8 mouse cellular contexts compared by ENCODE assay signal in the genomic region with DNA sequence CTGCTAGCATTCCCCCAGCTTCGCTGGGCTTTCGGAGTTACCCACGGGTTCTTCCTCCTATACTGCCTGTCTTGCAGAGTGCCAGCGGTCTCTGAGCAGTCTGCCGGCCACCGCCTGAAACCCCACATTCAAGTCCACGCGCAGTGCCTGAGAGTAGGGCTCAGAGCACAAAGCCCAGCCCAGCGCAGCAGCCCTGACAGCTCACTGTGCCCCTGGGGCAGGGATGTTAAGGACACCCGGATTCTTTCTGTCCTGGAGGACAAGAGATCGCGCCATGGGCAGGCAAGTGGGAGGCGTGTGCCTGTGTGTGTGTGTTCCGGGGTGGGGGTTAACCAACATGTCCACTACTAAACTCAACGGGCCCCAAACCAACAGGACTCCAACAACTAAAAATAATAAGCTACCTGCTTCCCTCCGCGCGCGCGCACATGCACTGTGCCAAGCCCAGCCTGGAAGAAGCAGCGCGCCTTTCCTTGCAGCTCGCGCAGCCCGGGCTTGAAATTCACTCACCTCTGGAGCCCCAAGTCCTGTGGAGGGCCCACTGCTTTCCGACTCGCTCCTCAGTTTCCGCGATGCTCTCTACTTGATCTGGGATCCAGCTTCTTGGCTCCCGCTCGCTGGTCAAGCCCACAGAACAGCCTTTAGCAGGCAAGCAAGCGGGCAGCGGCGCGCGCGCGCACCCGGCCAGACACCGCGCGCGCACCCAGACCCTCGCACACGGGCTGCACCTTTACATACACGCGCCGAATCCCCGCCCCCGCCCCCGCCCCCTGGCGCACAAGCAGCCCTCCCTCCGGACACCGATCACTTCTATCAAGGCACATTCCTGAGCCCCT. TPM values are rescaled to one million over a fixed set of nuclear protein-coding genes. Genes with fewer than 3 reads are reported as not detected.
DNase-seq lines count a peak whose midpoint lies in the region; ATAC-seq lines count a peak whose summit lies in the region.

A gene (minus strand): TSS at position 707 of the 836 bp plus-strand sequence.

- DNase-seq in ZHBTc4 (ENCODE audit: low read depth, low spot score): peak; percentile 57
- peak; percentile 68 to 74 for DNase-seq in cerebellum, postnatal 10 days
- DNase-seq in frontal cortex, postnatal 25 days (ENCODE audit: low spot score in 2 of 2): peak; percentile 9 to 20
- peak; percentile 31 to 32 for DNase-seq in layer of hippocampus, postnatal 25 days (ENCODE audit: extremely low spot score in 1 of 2, low spot score in 1 of 2)
- DNase-seq in thymus, postnatal 14 days: no peak
- no peak for DNase-seq in spleen, adult 12 weeks (ENCODE audit: low spot score)
- no peak for DNase-seq in urinary bladder, postnatal 10 days (ENCODE audit: low spot score)

- H3K27ac ChIP-seq in midbrain, embryonic 15.5 days: peak within 1 kb of the TSS; percentile 84

- no peaks in the 10 kb centered on the region for H3K9me3 ChIP-seq in midbrain, embryonic 15.5 days

- no peaks in the 10 kb centered on the region for H3K4me1 ChIP-seq in midbrain, embryonic 15.5 days

- H3K36me3 ChIP-seq in midbrain, embryonic 15.5 days (replicated peaks): no peaks in the 10 kb centered on the region

- peak within 1 kb of the TSS; percentile 54 for H3K4me2 ChIP-seq in midbrain, embryonic 15.5 days

- no peaks in the 10 kb centered on the region for H3K27me3 ChIP-seq in midbrain, embryonic 15.5 days (replicated peaks)

- peak within 1 kb of the TSS; percentile 65 for H3K9ac ChIP-seq in midbrain, embryonic 15.5 days

- peak; percentile 85 for ATAC-seq in midbrain, embryonic 15.5 days (replicated peaks)

- 9% methylated on average over 53 of the region's 54 CpGs for WGBS in midbrain, embryonic 15.5 days

- peak within 1 kb of the TSS; percentile 61 for H3K4me3 ChIP-seq in midbrain, embryonic 15.5 days

RNA-seq across cellular contexts. Expression of the gene that starts here (rescaled TPM):
- total RNA-seq in layer of hippocampus, postnatal 25 days (2021): 10 to 100 TPM; 40.3 to 42.6 TPM
- 17.0 and 18.9 TPM in 2 replicates for polyA plus RNA-seq in midbrain, embryonic 15.5 days (2015; fragmentation: Nextera tagmentation; extraction: Ambion mirVana)

Comparison
In these comparisons a context has a peak if more than half of its experiments do, and no peak if none do; other contexts are left out.
1. DNase-seq: peak in ZHBTc4 (single experiment), cerebellum, postnatal 10 days (2 of 2), frontal cortex, postnatal 25 days (2 of 2) and layer of hippocampus, postnatal 25 days (2 of 2); none in thymus, postnatal 14 days (single experiment), spleen, adult 12 weeks (single experiment) and urinary bladder, postnatal 10 days (single experiment).